Mouse (Mus musculus): Measurements from ENCODE around the gene Rcc1.

DNA sequence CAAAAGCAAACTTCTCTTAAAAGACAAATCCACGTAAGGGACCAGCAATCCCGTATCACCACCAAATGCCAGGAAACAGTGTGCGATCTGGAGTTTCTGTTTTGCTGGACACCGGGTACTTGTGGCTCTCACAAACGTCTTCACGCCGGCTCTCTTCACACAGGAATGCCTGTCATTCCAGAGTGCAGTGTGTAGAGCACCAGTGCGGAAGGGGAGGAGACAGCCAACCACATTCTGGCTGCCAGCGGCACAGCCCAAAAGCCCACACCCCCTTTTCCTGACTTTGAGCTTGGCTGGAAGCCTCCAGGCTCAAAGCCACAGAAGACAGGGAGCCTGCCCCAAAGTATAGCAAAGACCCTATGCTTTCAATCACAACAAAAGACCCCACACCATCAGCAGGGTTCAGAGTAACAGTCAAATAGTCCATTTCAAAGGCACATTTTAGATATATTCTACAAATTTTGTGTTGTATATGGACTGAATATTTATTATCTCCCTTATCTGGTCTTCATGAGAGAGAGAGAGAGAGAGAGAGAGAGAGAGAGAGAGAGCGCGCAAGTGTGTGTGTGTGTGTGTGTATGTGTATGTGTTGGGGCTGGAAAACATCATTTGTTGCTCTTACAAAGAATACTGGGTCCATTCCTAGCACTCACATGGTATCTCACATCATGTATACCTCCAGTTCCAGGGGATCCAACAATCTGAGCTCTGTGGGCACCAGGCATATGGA, 44.8 kb upstream of the Rcc1 start:
- TF ChIP-seq CTCF (IDR thresholded peaks at IDR 0.05; ENCODE audit: insufficient read depth, low read length), result no peak
- peak; percentile 89; the same call in 1 of the 2 replicates for TF ChIP-seq POLR2A (IDR thresholded peaks at IDR 0.05; ENCODE audit: borderline replicate concordance, extremely low read depth, low read depth, low read length)

Data from lung, adult 2 months (tissue).